Mouse (Mus musculus) liver, postnatal 0 days (tissue): ENCODE data around the gene AU015836. TPM values are rescaled to one million over a fixed set of nuclear protein-coding genes. Genes with fewer than 3 reads are reported as not detected.

Source experiments
- ATAC-seq: fragments of 200-750 bp; cut with Nextera tagmentation; 2 replicates; pipeline ENCODE4 v1.8.0; 2017; ENCODE audit warnings: mild to moderate bottlenecking, moderate library complexity
- DNase-seq: peaks from one replicate; pipeline ENCODE4 v3.0.0-alpha.2; 2016
- H3K27ac ChIP-seq: fragments of 300-500 bp; sonication (generic); 2 replicates; pipeline ENCODE4 v1.5.1; 2014; ENCODE audit warnings: antibody characterized with exemption, moderate library complexity, mild to moderate bottlenecking, low read depth
- H3K27me3 ChIP-seq: fragments of 300-500 bp; sonication (generic); 2 replicates; pipeline ENCODE4 v1.6.1; 2014; ENCODE audit warnings: low read length, control low read depth, mixed read lengths; ENCODE audit not compliant: insufficient read depth
- H3K36me3 ChIP-seq: fragments of 300-500 bp; sonication (generic); replicated peaks from 2 replicates; pipeline ENCODE4 v1.6.1; 2014; ENCODE audit warnings: mild to moderate bottlenecking, control low read depth, low read length, moderate library complexity, mixed read lengths; ENCODE audit not compliant: insufficient read depth
- H3K4me1 ChIP-seq: fragments of 300-500 bp; sonication (generic); 2 replicates; pipeline ENCODE4 v1.6.1; 2014; ENCODE audit warnings: antibody characterized with exemption, mild to moderate bottlenecking, control low read depth; ENCODE audit not compliant: insufficient read depth
- H3K4me2 ChIP-seq: fragments of 300-500 bp; sonication (generic); 2 replicates; pipeline ENCODE4 v1.6.1; 2014; ENCODE audit warnings: low read depth, mild to moderate bottlenecking, low read length, moderate library complexity, mixed read lengths
- H3K4me3 ChIP-seq: fragments of 300-500 bp; sonication (generic); 2 replicates; pipeline ENCODE4 v1.5.1; 2014; ENCODE audit warnings: low read depth, low read length
- H3K9ac ChIP-seq: fragments of 300-500 bp; sonication (generic); replicated peaks from 2 replicates; pipeline ENCODE4 v1.6.1; 2014; ENCODE audit warnings: mild to moderate bottlenecking, moderate library complexity
- H3K9me3 ChIP-seq: fragments of 300-500 bp; sonication (generic); 2 replicates; pipeline ENCODE4 v1.6.1; 2016; ENCODE audit warnings: mild to moderate bottlenecking, control low read depth, low read length, mixed read lengths
- CTCF ChIP-seq: sonication (generic); IDR thresholded peaks from 2 replicates; pipeline ENCODE4 v1.5.1; 2016; ENCODE audit warnings: antibody characterized with exemption, low read depth
- EP300 ChIP-seq: IDR thresholded peaks from 2 replicates; pipeline ENCODE4 v1.6.1; 2016; ENCODE audit warnings: antibody characterized with exemption, low read depth, mild to moderate bottlenecking
- WGBS: fragments of 180-500 bp; shearing (Covaris S2); extraction: QIAGEN DNeasy Blood & Tissue Kit; methylation state at CpG from one replicate; pipeline ENCODE4 v1.1.7; 2014; ENCODE audit not compliant: insufficient replicate concordance; 5-methylcytosine and 5-hydroxymethylcytosine counted together
- polyA plus RNA-seq: library from polyadenylated mRNA; unstranded; fragments of >200 nt; fragmentation: Nextera tagmentation; extraction: Ambion mirVana; gene quantifications from 2 replicates; pipeline ENCODE4 v1.2.1, GENCODE M21; 2015

AU015836 gene
- 0.06 TPM in 1 of 2 replicates, not detected in the other for polyA plus RNA-seq

- H3K4me3 ChIP-seq = no peak within 1 kb of the TSS
- TF ChIP-seq CTCF = no peak
- TF ChIP-seq EP300 = no peak
- WGBS = 68% methylated on average over 14 of the region's 14 CpGs
Measured at GRCm38 (mm10) chrX:93968444-93968843, at the start of gene AU015836. Gene AU015836, plus strand, starts transcription at chrX:93968659.

DNA sequence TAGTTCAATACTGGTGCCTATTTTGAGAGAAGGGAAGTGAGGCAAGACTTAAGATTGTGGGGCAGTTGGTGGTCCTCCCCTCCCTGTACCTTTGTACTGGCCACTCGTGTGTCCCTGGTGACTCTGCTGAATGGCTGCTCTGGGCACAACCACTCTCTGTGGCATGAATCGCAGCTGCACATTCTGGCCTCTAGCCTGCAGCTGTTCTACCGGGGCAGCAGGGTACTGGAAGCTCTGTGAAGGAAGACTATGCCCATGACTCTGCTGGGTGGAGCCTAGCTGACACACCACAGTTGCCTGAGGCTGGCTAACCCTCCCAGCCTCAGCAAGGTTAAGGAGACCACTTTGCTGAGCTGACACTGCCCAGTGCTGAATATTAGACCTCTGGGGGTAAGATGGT lies 49.4 kb upstream of the AU015836 start:
- WGBS = 44% methylated on average over 3 of the region's 3 CpGs
- ATAC-seq (no peak), DNase-seq (no peak)
- no peaks in the 10 kb centered on the region for H3K36me3 ChIP-seq
- H3K4me2 ChIP-seq = no peak overlapping the region
- no peak overlapping the region for H3K27ac ChIP-seq
- no peak overlapping the region for H3K9ac ChIP-seq
- TF ChIP-seq CTCF (no peak), EP300 (no peak)
- H3K4me3 ChIP-seq = no peak overlapping the region
- peaks cover 6% of the 10 kb centered on the region; the same call in 1 of the 2 replicates for H3K27me3 ChIP-seq
- H3K9me3 ChIP-seq = 0 out of 2 replicates have a peak, but pooled peaks cover 2% of the 10 kb centered on the region
- H3K4me1 ChIP-seq = no peaks in the 10 kb centered on the region

More at GRCm38 (mm10) chrX:93968444-93968843, at the start of gene AU015836:
- Histone ChIP-seq H3K4me2 (no peak within 1 kb of the TSS), H3K36me3 (no peaks in the 10 kb centered on the region), H3K27me3 (0 out of 2 replicates have a peak, but pooled peaks cover 3% of the 10 kb centered on the region), H3K27ac (no peak within 1 kb of the TSS), H3K9ac (no peak within 1 kb of the TSS), H3K4me1 (no peaks in the 10 kb centered on the region), H3K9me3 (no peaks in the 10 kb centered on the region)
- ATAC-seq (no peak), DNase-seq (no peak)

- Histone ChIP-seq H3K4me1 (peaks cover 5% of the 10 kb centered on the region; the same call in 1 of the 2 replicates), H3K4me3 (no peak overlapping the region), H3K9ac (no peak overlapping the region), H3K9me3 (no peaks in the 10 kb centered on the region), H3K4me2 (peak overlapping the region; percentile 22; the same call in 1 of the 2 replicates), H3K27ac (peak overlapping the region; percentile 12; the same call in 1 of the 2 replicates), H3K36me3 (no peaks in the 10 kb centered on the region), H3K27me3 (no peaks in the 10 kb centered on the region)
- 56% methylated on average over 3 of the region's 3 CpGs for WGBS
- ATAC-seq = peak; percentile 57
- no peak for DNase-seq
- TF ChIP-seq CTCF (no peak), EP300 (no peak)
Measured at GRCm38 (mm10) chrX:93928379-93928778, 40.1 kb upstream of the AU015836 start.

DNA sequence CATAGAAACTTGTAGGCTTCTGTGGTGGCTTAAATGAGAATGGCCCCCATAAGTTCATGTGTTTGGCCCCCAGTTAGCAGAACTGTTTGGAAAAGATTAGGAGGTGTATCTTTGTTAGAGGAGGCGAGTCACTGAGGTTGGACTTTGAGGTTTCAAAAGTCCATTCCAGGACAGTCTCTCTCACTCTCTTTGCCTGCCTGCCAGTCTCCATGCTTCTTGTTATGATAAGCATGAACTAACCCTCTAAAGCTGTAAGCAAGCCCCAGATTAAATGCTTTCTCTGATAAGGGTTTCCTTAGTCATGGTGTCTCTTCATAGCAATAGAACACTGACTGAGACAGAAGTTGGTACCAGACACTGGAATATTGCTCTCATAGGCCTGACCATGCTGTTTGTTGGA lies 39.7 kb upstream of the AU015836 start:
- Histone ChIP-seq H3K9ac (no peak overlapping the region), H3K4me2 (peak overlapping the region; percentile 22; the same call in 1 of the 2 replicates), H3K27me3 (no peaks in the 10 kb centered on the region), H3K9me3 (no peaks in the 10 kb centered on the region), H3K36me3 (no peaks in the 10 kb centered on the region), H3K27ac (peak overlapping the region; percentile 22; the same call in 1 of the 2 replicates), H3K4me3 (no peak overlapping the region), H3K4me1 (peaks cover 5% of the 10 kb centered on the region; the same call in 1 of the 2 replicates)
- 40% methylated on average over 1 of the region's 1 CpGs for WGBS
- ATAC-seq (peak; percentile 90), DNase-seq (no peak)
- TF ChIP-seq CTCF (no peak), EP300 (peak; percentile 92)

DNA sequence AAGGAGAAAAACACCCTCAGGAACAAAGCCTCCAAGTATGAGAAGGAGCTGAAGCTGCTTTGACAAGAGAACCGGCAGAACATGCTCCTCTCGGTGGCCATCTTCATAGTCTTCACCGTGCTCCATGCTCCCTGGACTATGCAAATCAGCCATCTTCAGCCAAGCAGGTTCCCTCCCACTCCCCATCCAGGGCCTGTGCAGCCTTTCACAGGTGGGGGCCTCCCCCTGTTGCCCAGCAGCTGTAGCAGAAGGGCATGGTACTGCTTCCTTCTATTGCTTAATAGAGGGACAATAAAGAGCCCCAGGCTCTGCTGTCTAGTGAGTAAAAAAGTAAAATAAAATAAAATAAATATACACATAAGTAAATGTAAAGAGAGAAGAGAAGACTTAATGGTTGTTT lies 36.8 kb upstream of the AU015836 start:
- Histone ChIP-seq H3K36me3 (no peaks in the 10 kb centered on the region), H3K9ac (no peak overlapping the region), H3K4me1 (peaks cover 5% of the 10 kb centered on the region; the same call in 1 of the 2 replicates), H3K4me2 (no peak overlapping the region), H3K9me3 (no peaks in the 10 kb centered on the region), H3K4me3 (no peak overlapping the region), H3K27ac (no peak overlapping the region), H3K27me3 (no peaks in the 10 kb centered on the region)
- DNase-seq = no peak
- 93% methylated on average over 3 of the region's 3 CpGs for WGBS
- ATAC-seq = no peak
- TF ChIP-seq CTCF = no peak
- no peak for TF ChIP-seq EP300

GRCm38 (mm10) chrX:93956727-93957126 lies 11.7 kb upstream of the AU015836 start:
- no peak overlapping the region for H3K4me2 ChIP-seq
- no peaks in the 10 kb centered on the region for H3K9me3 ChIP-seq
- DNase-seq (no peak), ATAC-seq (no peak)
- WGBS = 40% methylated on average over 1 of the region's 1 CpGs
- H3K4me3 ChIP-seq = no peak overlapping the region
- H3K27ac ChIP-seq = no peak overlapping the region
- no peaks in the 10 kb centered on the region for H3K27me3 ChIP-seq
- H3K36me3 ChIP-seq = no peaks in the 10 kb centered on the region
- H3K4me1 ChIP-seq = no peaks in the 10 kb centered on the region
- H3K9ac ChIP-seq = no peak overlapping the region
- TF ChIP-seq EP300 (no peak), CTCF (peak; percentile 63)
